17 mouse cellular contexts compared by ENCODE assay signal in genomic region chrX:141415318-141415717, GRCm38 (mm10). TPM values are rescaled to one million over a fixed set of nuclear protein-coding genes. Genes with fewer than 3 reads are reported as not detected.
"Had no signal": no experiment of that assay in that cellular context is flagged by ENCODE, and none has a peak within 500 bp of the region (broad histone marks: within the 10 kb centered on the region; RNA-seq: fewer than 3 reads in every experiment).

No protein-coding gene starts in this region.

- H3K27me3 ChIP-seq: liver, embryonic 13.5 days; megakaryocyte, embryonic 14.5 days; midbrain, embryonic 15.5 days; neural tube, embryonic 12.5 days had no signal

- H3K4me2 ChIP-seq: limb, embryonic 12.5 days; liver, embryonic 13.5 days; midbrain, embryonic 11.5 days; midbrain, embryonic 15.5 days; neural tube, embryonic 12.5 days had no signal

- H3K4me1 ChIP-seq: limb, embryonic 12.5 days; liver, embryonic 13.5 days; megakaryocyte, embryonic 14.5 days; midbrain, embryonic 15.5 days; neural tube, embryonic 12.5 days had no signal

- H3K36me3 ChIP-seq: limb, embryonic 12.5 days; liver, embryonic 13.5 days; midbrain, embryonic 15.5 days; neural tube, embryonic 12.5 days had no signal

- H3K9ac ChIP-seq: limb, embryonic 12.5 days; liver, embryonic 13.5 days; liver, postnatal 0 days; midbrain, embryonic 15.5 days; neural tube, embryonic 12.5 days had no signal

- ATAC-seq: inflammation-experienced regulatory T-cells, adult 6 months; intestine, postnatal 0 days; liver, postnatal 0 days; midbrain, embryonic 15.5 days had no signal

- H3K4me3 ChIP-seq: layer of hippocampus, adult 2 months; limb, embryonic 12.5 days; liver, embryonic 13.5 days; megakaryocyte, embryonic 14.5 days; midbrain, embryonic 15.5 days; neural tube, embryonic 12.5 days had no signal

- H3K9me3 ChIP-seq: limb, embryonic 12.5 days; liver, embryonic 13.5 days; midbrain, embryonic 15.5 days; neural tube, embryonic 12.5 days had no signal

- H3K27ac ChIP-seq: layer of hippocampus, adult 2 months; limb, embryonic 12.5 days; liver, embryonic 13.5 days; macrophage; midbrain, embryonic 15.5 days; neural tube, embryonic 12.5 days; stomach, postnatal 0 days had no signal

- DNase-seq: liver; liver, embryonic 13.5 days; liver, postnatal 0 days; lung, postnatal 10 days; thymus, postnatal 4 days had no signal

RNA-seq across cellular contexts. Expression of gene Col4a6, which starts 58.6 kb away (rescaled TPM):
- total RNA-seq: monocyte, adult 5-6 weeks; neutrophil, adult 5-6 weeks had no signal
- polyA plus RNA-seq: inflammation-experienced regulatory T-cells, adult 6 months; macrophage had no signal

RNA-seq across cellular contexts. Expression of gene Col4a5, which starts 59.9 kb away (rescaled TPM):
- total RNA-seq: monocyte, adult 5-6 weeks; neutrophil, adult 5-6 weeks had no signal
- polyA plus RNA-seq: inflammation-experienced regulatory T-cells, adult 6 months had no signal
